Mouse (Mus musculus): ENCODE results near the gene Pgk1.

DNA sequence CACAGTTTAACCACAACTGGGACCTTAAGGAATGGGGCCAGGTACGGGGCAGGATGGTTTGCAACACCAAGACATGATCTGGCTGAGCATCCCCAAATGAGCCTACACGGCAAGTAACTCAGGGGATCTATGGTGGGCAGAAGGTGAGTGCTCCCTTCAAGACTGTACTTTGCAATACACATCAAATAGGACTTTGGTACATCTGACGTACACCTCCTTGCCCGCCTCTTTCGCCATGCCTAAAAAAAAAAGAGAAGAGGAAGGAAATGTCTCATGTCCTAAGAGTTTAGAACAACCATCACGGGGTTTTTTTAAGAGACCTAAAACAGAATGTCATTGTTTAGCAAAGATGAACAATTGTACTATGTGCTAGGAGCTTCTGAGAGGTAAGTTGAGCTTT, 44.0 kb upstream of the Pgk1 start, which contains the start of gene Tlr13:
- TF ChIP-seq FLI1 (IDR thresholded peaks at IDR 0.05; ENCODE audit: low read length) (no peak), GATA1 (IDR thresholded peaks at IDR 0.05; ENCODE audit: borderline replicate concordance, low read length) (no peak)
